Mouse (Mus musculus): ENCODE results near the gene Enah.

The Enah gene

GRCm38 (mm10) chr1:181963351-181963750 lies 56.4 kb downstream of the Enah start:
- no peak for DNase-seq (ENCODE audit: low read depth)

- no peak for DNase-seq (ENCODE audit: low read depth)
Measured at GRCm38 (mm10) chr1:181960383-181960782, 59.4 kb downstream of the Enah start.

- DNase-seq (ENCODE audit: low read depth), result no peak
Measured at GRCm38 (mm10) chr1:181958392-181958791, 61.4 kb downstream of the Enah start.

GRCm38 (mm10) chr1:181957736-181958135 lies 62.1 kb downstream of the Enah start:
- DNase-seq (ENCODE audit: low read depth), result no peak

GRCm38 (mm10) chr1:181953547-181953946 lies 66.2 kb downstream of the Enah start:
- DNase-seq (ENCODE audit: low read depth), result no peak

- DNase-seq (ENCODE audit: low read depth), result no peak
Measured at GRCm38 (mm10) chr1:181951266-181951665, 68.5 kb downstream of the Enah start.

- DNase-seq (ENCODE audit: low read depth), result no peak
Measured at GRCm38 (mm10) chr1:181950721-181951120, 69.1 kb downstream of the Enah start.

GRCm38 (mm10) chr1:181948191-181948590 lies 71.6 kb downstream of the Enah start:
- no peak for DNase-seq (ENCODE audit: low read depth)

- DNase-seq (ENCODE audit: low read depth), result no peak
Measured at GRCm38 (mm10) chr1:181937064-181937463, 82.7 kb downstream of the Enah start.

- no peak for DNase-seq (ENCODE audit: low read depth)
Measured at GRCm38 (mm10) chr1:181928388-181928787, 91.4 kb downstream of the Enah start.

- DNase-seq (ENCODE audit: low read depth), result no peak
Measured at GRCm38 (mm10) chr1:181923384-181923783, 96.4 kb downstream of the Enah start.

- DNase-seq (ENCODE audit: low read depth), result peak; percentile 23
Measured at GRCm38 (mm10) chr1:181921580-181922494, 98.0 kb downstream of the Enah start.

- DNase-seq (ENCODE audit: low read depth), result no peak
Measured at GRCm38 (mm10) chr1:181911841-181912240, 107.9 kb downstream of the Enah start.

GRCm38 (mm10) chr1:181901706-181902373 lies 118.0 kb downstream of the Enah start:
- no peak for DNase-seq (ENCODE audit: low read depth)

GRCm38 (mm10) chr1:181900846-181901245 lies 118.9 kb downstream of the Enah start:
- DNase-seq (ENCODE audit: low read depth), result no peak

- no peak for DNase-seq (ENCODE audit: low read depth)
Measured at GRCm38 (mm10) chr1:181898961-181899360, 120.8 kb downstream of the Enah start.

- no peak for DNase-seq (ENCODE audit: low read depth)
Measured at GRCm38 (mm10) chr1:181896991-181897390, 122.8 kb downstream of the Enah start.

- no peak for DNase-seq (ENCODE audit: low read depth)
Measured at GRCm38 (mm10) chr1:181893721-181894120, 126.1 kb downstream of the Enah start.

GRCm38 (mm10) chr1:181889670-181890069 lies 130.1 kb downstream of the Enah start:
- DNase-seq (ENCODE audit: low read depth), result no peak

- DNase-seq (ENCODE audit: low read depth), result peak; percentile 73
Measured at GRCm38 (mm10) chr1:181888801-181889200, 131.0 kb downstream of the Enah start.

GRCm38 (mm10) chr1:181881532-181881931 lies 138.3 kb downstream of the Enah start:
- no peak for DNase-seq (ENCODE audit: low read depth)

- DNase-seq (ENCODE audit: low read depth), result no peak
Measured at GRCm38 (mm10) chr1:181880752-181881325, 139.0 kb downstream of the Enah start.

- DNase-seq (ENCODE audit: low read depth), result no peak
Measured at GRCm38 (mm10) chr1:181878436-181878835, 141.4 kb downstream of the Enah start.
